Mouse (Mus musculus) c-Kit-positive CD71-positive TER-119-positive erythroid progenitor cells, embryonic 14.5 days (primary cell): ENCODE results near the gene Il1rn.
A peak's percentile ranks its signal among the peaks of the same experiment; 100 is the strongest.

Experiments
- DNase-seq: peaks from one replicate; pipeline ENCODE4 v3.0.0-alpha.2; 2013; ENCODE audit warnings: low spot score

Il1rn gene

DNA sequence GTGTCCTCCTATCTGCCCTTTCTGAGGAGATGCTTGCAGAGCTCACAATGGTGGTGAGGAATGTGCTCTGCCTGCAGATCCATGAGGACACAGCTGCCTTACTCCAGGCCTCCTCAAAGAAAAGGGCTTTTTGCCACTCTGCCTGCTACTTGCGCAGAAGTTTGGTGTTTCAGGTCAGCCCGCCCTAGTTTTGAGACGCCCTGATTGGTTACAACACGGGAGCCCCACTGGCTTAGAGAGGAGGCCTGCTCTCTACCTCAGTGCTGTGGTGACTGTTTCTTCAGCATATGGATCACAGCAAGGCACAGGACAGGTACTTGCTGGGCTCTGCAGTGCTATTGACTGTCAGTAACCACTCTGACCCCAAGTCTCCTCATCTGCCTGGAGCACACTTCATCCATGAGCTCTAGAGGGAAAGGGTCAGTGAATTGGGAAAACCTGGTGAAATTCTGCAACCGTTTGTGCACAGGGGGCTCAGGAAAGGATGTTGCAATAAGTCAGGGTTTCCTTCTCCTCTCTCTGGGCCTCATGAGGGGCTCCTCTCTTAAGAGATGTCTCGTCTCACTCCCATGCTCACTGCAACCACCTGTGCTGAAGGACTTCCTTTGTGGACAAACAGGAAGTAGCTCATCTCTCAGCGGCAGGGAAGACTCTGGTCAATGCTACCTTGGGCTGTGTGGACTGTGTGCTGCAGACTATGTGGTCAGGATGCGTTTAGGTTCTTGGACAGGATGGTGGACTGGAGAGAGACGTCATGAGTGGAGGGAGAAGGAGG, 46.0 kb downstream of the Il1rn start:
- no peak for DNase-seq

- no peak for DNase-seq
These were observed 47.0 kb downstream of the Il1rn start for GRCm38 (mm10) chr2:24383636-24384035.

- no peak for DNase-seq
These were observed 47.7 kb downstream of the Il1rn start for GRCm38 (mm10) chr2:24384393-24384792.

DNA sequence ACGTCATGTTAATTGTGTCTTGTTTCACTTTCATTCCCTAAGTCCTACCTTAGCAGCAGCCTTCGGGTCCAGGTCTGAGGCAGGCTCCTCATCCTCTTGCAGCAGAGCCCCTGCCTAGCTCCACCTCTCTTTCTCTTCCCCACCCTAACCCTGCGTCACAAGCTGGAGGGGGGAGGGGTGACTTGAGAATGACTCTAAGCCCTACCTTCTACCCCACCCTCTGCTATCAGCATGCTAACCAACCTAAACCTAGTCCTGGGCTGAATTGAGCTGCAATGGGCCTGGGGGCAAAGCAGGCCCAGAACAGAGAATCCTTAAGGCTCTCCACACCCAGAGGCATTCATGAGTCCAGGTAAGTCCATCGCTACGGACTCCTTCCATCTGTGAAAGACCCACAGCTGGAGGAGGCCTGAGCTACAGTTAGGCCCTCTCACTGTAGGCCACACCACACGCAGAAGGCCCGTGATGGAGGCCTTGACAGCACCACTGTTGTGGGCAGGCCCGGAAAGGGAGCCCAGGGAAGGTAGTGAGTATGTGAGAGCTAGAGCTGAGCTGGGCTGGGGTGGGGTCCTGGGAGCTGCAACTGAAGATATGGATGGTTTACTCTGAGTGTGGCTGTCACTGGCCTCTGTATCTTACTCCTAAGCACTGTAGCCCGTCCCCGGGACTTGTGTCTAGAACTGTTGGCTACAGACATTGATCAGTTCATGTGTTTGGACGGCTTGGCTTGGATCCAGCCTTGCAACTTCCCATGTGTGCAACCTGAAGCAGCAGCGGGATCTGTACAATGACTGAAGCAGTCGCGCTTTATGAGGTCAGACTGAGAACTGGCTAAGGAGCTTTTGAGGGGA, 48.7 kb downstream of the Il1rn start:
- peak; percentile 85 for DNase-seq

GRCm38 (mm10) chr2:24386158-24386963, 49.7 kb downstream of the Il1rn start:
- DNase-seq, result peak; percentile 48

DNA sequence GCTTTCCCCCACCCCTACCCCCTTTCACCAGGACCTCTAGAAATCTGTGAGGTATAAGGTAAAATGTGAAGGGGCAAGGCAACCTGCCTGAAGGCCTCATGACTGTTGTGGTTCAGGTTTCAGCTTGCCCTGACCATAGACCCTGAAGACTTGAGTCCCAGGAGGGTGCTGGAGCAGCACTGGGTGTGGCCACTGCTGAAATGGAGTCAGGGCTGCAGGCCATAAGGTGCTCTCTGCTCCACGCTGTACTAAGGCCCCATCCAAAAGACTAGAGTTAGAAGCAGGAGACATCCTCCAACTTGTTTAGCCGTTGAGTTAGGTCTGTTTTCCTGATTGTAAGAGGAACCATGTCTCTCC, 50.3 kb downstream of the Il1rn start:
- no peak for DNase-seq

DNA sequence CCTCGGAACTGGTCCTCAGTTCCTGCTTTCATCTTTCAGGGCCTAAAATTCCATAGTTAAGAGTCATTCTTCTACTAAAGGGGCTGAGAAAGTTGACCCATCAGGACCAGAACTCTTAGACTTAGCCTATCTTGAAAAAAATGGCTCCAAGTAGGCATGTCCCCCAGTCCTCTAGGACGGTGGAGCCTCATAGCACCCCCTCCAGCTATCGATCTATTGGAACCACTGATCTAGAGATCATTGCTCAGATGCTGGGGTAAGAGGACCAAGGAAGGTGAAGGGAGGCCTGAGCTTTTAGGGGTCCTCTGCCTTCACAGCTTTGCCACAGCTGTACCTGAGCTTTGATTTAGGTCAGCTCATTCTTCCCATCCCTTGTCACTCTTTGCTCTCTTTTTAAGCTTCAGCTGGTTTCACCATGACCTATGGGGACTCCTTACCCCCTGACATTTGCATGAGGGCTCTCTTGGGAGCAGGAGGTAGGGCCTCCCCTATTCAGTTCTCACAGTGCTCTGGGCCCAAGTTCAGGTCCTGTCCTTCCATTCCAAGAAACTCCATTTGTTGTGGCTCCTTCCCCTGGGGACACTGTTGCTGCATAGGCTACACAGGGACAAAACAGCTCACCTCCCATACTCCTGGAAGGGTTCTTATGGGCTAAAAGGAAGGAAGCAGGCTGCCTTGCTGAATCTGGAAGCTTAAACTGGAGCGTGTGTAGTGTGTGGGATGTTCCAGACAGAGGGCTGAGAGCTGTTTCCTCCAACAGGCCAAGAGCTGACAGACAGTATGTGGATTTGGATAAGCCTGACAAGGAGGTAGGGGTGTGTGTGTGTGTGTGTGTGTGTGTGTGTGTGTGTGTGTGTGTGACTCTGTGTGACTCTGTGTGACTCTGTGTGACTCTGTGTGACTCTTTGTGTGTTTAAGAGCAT, 51.0 kb downstream of the Il1rn start:
- DNase-seq, result no peak

- DNase-seq, result no peak
These were observed 56.6 kb downstream of the Il1rn start for GRCm38 (mm10) chr2:24393251-24393650.

GRCm38 (mm10) chr2:24397115-24397514, 60.5 kb downstream of the Il1rn start:
- DNase-seq, result no peak

GRCm38 (mm10) chr2:24400711-24401110, 64.1 kb downstream of the Il1rn start:
- DNase-seq, result no peak
